Mouse (Mus musculus) myocyte (in vitro differentiated cells): Measurements from ENCODE around the gene Gnat1. TPM values are rescaled to one million over a fixed set of nuclear protein-coding genes. Genes with fewer than 3 reads are reported as not detected.

Source experiments
- H3K27me3 ChIP-seq: one replicate; pipeline ENCODE4 v1.6.1; 2011; ENCODE audit not compliant: control insufficient read depth, insufficient read depth, insufficient read length
- H3K36me3 ChIP-seq: one replicate; pipeline ENCODE4 v1.6.1; 2011; ENCODE audit not compliant: control insufficient read depth, insufficient read depth
- H3K4me2 ChIP-seq: one replicate; pipeline ENCODE4 v1.6.1; 2011; ENCODE audit warnings: low read depth, control low read depth
- H3K4me3 ChIP-seq: one replicate; pipeline ENCODE4 v1.5.1; 2011; ENCODE audit warnings: mild to moderate bottlenecking, control low read depth, moderate library complexity
- H3K79me2 ChIP-seq: one replicate; pipeline ENCODE4 v1.6.1; 2011; ENCODE audit not compliant: control insufficient read depth, insufficient read depth
- H3ac ChIP-seq: one replicate; pipeline ENCODE4 v1.6.1; 2011; ENCODE audit not compliant: control insufficient read depth, insufficient read length
- CEBPB ChIP-seq: IDR thresholded peaks from 2 replicates; pipeline ENCODE4 v1.6.1; 2011; ENCODE audit warnings: mild to moderate bottlenecking, moderate library complexity; ENCODE audit not compliant: poor library complexity, insufficient read depth, severe bottlenecking
- E2F4 ChIP-seq: IDR thresholded peaks from one replicate; pipeline ENCODE4 v1.6.1; 2011; ENCODE audit warnings: mild to moderate bottlenecking, control low read depth, moderate library complexity; ENCODE audit not compliant: insufficient read depth
- MAX ChIP-seq: IDR thresholded peaks from one replicate; pipeline ENCODE4 v1.6.1; 2011; ENCODE audit warnings: low read depth, mild to moderate bottlenecking, control low read depth
- MYOD1 ChIP-seq, 3 experiments: IDR thresholded peaks; one replicate each; pipeline ENCODE4 v1.6.1; 2011; ENCODE audit warnings: control low read depth in 2 of 3, low read depth in 2 of 3, mild to moderate bottlenecking in 2 of 3, moderate library complexity in 1 of 3; ENCODE audit not compliant: insufficient read length in 2 of 3, control insufficient read depth in 1 of 3
- MYOG ChIP-seq, 3 experiments: IDR thresholded peaks; one replicate each; pipeline ENCODE4 v1.6.1; 2011; ENCODE audit warnings: control low read depth in 2 of 3, low read depth in 2 of 3, mild to moderate bottlenecking in 2 of 3; ENCODE audit not compliant: insufficient read length in 2 of 3, control insufficient read depth in 1 of 3, insufficient read depth in 1 of 3
- POLR2A ChIP-seq: IDR thresholded peaks from one replicate; pipeline ENCODE4 v1.6.1; 2011; ENCODE audit warnings: low read depth, mild to moderate bottlenecking, control low read depth, moderate library complexity; ENCODE audit not compliant: insufficient read length
- POLR2AphosphoS2 ChIP-seq: IDR thresholded peaks from one replicate; pipeline ENCODE4 v1.6.1; 2011; ENCODE audit warnings: low read depth, control low read depth; ENCODE audit not compliant: insufficient read length
- REST ChIP-seq: IDR thresholded peaks from one replicate; pipeline ENCODE4 v1.6.1; 2011; ENCODE audit warnings: mild to moderate bottlenecking, control low read depth, moderate library complexity; ENCODE audit not compliant: insufficient read depth, insufficient read length
- SRF ChIP-seq: IDR thresholded peaks from one replicate; pipeline ENCODE4 v1.6.1; 2011; ENCODE audit warnings: low read depth; ENCODE audit not compliant: control insufficient read depth, insufficient read length
- TCF12 ChIP-seq: IDR thresholded peaks from one replicate; pipeline ENCODE4 v1.6.1; 2011; ENCODE audit warnings: mild to moderate bottlenecking, control low read depth; ENCODE audit not compliant: poor library complexity, insufficient read depth, severe bottlenecking
- TCF3 ChIP-seq: IDR thresholded peaks from one replicate; pipeline ENCODE4 v1.6.1; 2011; ENCODE audit warnings: low read depth, control low read depth; ENCODE audit not compliant: insufficient read length
- USF1 ChIP-seq: IDR thresholded peaks from one replicate; pipeline ENCODE4 v1.6.1; 2011; ENCODE audit warnings: low read depth, mild to moderate bottlenecking, control low read depth, moderate library complexity
- polyA plus RNA-seq: library from polyadenylated mRNA; unstranded; fragments of >200 nt; fragmentation: generic; extraction: Trizol; gene quantifications from one replicate; pipeline ENCODE4 v1.2.1, GENCODE M21; 2012; ENCODE audit warnings: missing spikeins

Gene Gnat1
- polyA plus RNA-seq, 1 experiment, result not detected

GRCm38 (mm10) chr9:107669480-107669945 is 10.0 kb downstream of the Gnat1 start, which contains the start of gene Slc38a3:
TSS of gene Slc38a3 (minus strand) at chr9:107669530.
- Histone ChIP-seq H3K4me3 (no peak within 1 kb of the TSS), H3K4me2 (no peak within 1 kb of the TSS), H3ac (no peak within 1 kb of the TSS), H3K27me3 (peaks cover 72% of the 10 kb centered on the region), H3K79me2 (no peaks in the 10 kb centered on the region), H3K36me3 (no peaks in the 10 kb centered on the region)
- TF ChIP-seq POLR2AphosphoS2 (no peak), MAX (no peak), USF1 (no peak), MYOG (IDR thresholded peaks at IDR 0.05; ENCODE audit: control insufficient read depth in 1 of 3, insufficient read depth in 1 of 3, insufficient read length in 2 of 3, low read depth in 2 of 3) (no peak), SRF (no peak), MYOD1 (IDR thresholded peaks at IDR 0.05; ENCODE audit: control insufficient read depth in 1 of 3, insufficient read length in 2 of 3, low read depth in 2 of 3) (no peak), CEBPB (no peak), TCF3 (no peak), TCF12 (no peak), E2F4 (no peak), POLR2A (no peak), REST (no peak)

- no peak overlapping the region for H3K4me3 ChIP-seq
- H3ac ChIP-seq, result no peak overlapping the region
- no peak for TF ChIP-seq POLR2AphosphoS2
- TF ChIP-seq MAX, result no peak
- TF ChIP-seq POLR2A, result no peak
- no peak for TF ChIP-seq MYOG (IDR thresholded peaks at IDR 0.05; ENCODE audit: control insufficient read depth in 1 of 3, insufficient read depth in 1 of 3, insufficient read length in 2 of 3, low read depth in 2 of 3)
- TF ChIP-seq SRF, result no peak
- TF ChIP-seq TCF12, result no peak
- TF ChIP-seq USF1, result no peak
- no peak for TF ChIP-seq MYOD1 (IDR thresholded peaks at IDR 0.05; ENCODE audit: control insufficient read depth in 1 of 3, insufficient read length in 2 of 3, low read depth in 2 of 3)
- no peak for TF ChIP-seq TCF3
- TF ChIP-seq CEBPB, result no peak
- no peak for TF ChIP-seq REST
- TF ChIP-seq E2F4, result no peak
- no peaks in the 10 kb centered on the region for H3K79me2 ChIP-seq
- no peak overlapping the region for H3K4me2 ChIP-seq
- H3K27me3 ChIP-seq, result peaks cover 68% of the 10 kb centered on the region
- no peaks in the 10 kb centered on the region for H3K36me3 ChIP-seq
Observed at GRCm38 (mm10) chr9:107668916-107669315, 10.6 kb downstream of the Gnat1 start.

- no peak overlapping the region for H3K4me3 ChIP-seq
- no peak for TF ChIP-seq CEBPB
- TF ChIP-seq POLR2A, result no peak
- no peak for TF ChIP-seq SRF
- no peak for TF ChIP-seq USF1
- TF ChIP-seq MYOD1 (IDR thresholded peaks at IDR 0.05; ENCODE audit: control insufficient read depth in 1 of 3, insufficient read length in 2 of 3, low read depth in 2 of 3), result no peak
- TF ChIP-seq REST, result no peak
- no peak for TF ChIP-seq TCF12
- no peak for TF ChIP-seq E2F4
- H3ac ChIP-seq, result no peak overlapping the region
- H3K4me2 ChIP-seq, result no peak overlapping the region
- H3K27me3 ChIP-seq, result peaks cover 72% of the 10 kb centered on the region
- no peaks in the 10 kb centered on the region for H3K79me2 ChIP-seq
- H3K36me3 ChIP-seq, result no peaks in the 10 kb centered on the region
Observed at GRCm38 (mm10) chr9:107668011-107668410, 11.5 kb downstream of the Gnat1 start.

GRCm38 (mm10) chr9:107667219-107667618 is 12.3 kb downstream of the Gnat1 start:
- TF ChIP-seq TCF12 (no peak), TCF3 (no peak), MYOG (IDR thresholded peaks at IDR 0.05; ENCODE audit: control insufficient read depth in 1 of 3, insufficient read depth in 1 of 3, insufficient read length in 2 of 3, low read depth in 2 of 3) (no peak), MYOD1 (IDR thresholded peaks at IDR 0.05; ENCODE audit: control insufficient read depth in 1 of 3, insufficient read length in 2 of 3, low read depth in 2 of 3) (no peak), USF1 (no peak), E2F4 (no peak), SRF (no peak)
- H3K4me2 ChIP-seq, result peak overlapping the region; percentile 34

GRCm38 (mm10) chr9:107666751-107667205 is 12.7 kb downstream of the Gnat1 start:
- Histone ChIP-seq H3K79me2 (no peaks in the 10 kb centered on the region), H3ac (no peak overlapping the region), H3K27me3 (peaks cover 82% of the 10 kb centered on the region), H3K36me3 (no peaks in the 10 kb centered on the region), H3K4me2 (peak overlapping the region; percentile 34), H3K4me3 (no peak overlapping the region)
- no peak for TF ChIP-seq REST
- no peak for TF ChIP-seq MAX
- TF ChIP-seq TCF12, result no peak
- TF ChIP-seq SRF, result no peak
- no peak for TF ChIP-seq CEBPB
- no peak for TF ChIP-seq MYOG (IDR thresholded peaks at IDR 0.05; ENCODE audit: control insufficient read depth in 1 of 3, insufficient read depth in 1 of 3, insufficient read length in 2 of 3, low read depth in 2 of 3)
- TF ChIP-seq MYOD1 (IDR thresholded peaks at IDR 0.05; ENCODE audit: control insufficient read depth in 1 of 3, insufficient read length in 2 of 3, low read depth in 2 of 3), result no peak
- no peak for TF ChIP-seq POLR2A
- TF ChIP-seq USF1, result no peak
- no peak for TF ChIP-seq POLR2AphosphoS2

More at GRCm38 (mm10) chr9:107667219-107667618, 12.3 kb downstream of the Gnat1 start:
- Histone ChIP-seq H3K36me3 (no peaks in the 10 kb centered on the region), H3K79me2 (no peaks in the 10 kb centered on the region), H3ac (no peak overlapping the region), H3K27me3 (peaks cover 80% of the 10 kb centered on the region), H3K4me3 (no peak overlapping the region)
